Mouse (Mus musculus) inflammation-experienced regulatory T-cells, adult 6 months (primary cell): ENCODE results near the gene Xrn2. TPM values are rescaled to one million over a fixed set of nuclear protein-coding genes. Genes with fewer than 3 reads are reported as not detected.
A peak's percentile ranks its signal among the peaks of the same experiment; 100 is the strongest.

Experiments
- ATAC-seq: one replicate; pipeline ENCODE4 v1.8.0; 2017
- polyA plus RNA-seq, 3 experiments: library from polyadenylated mRNA; unstranded; fragments of 100-300 nt; shearing (Covaris generic); gene quantifications; one replicate each; pipeline ENCODE4 v1.2.1; 2017

Gene Xrn2
- polyA plus RNA-seq, 3 experiments from 2014 or later, result 165 to 218 (median 179) TPM

GRCm38 (mm10) chr2:147067480-147068246 is 54.9 kb downstream of the Xrn2 start:
- ATAC-seq, result no peak

- no peak for ATAC-seq
Measured at GRCm38 (mm10) chr2:147069077-147069476, 56.3 kb downstream of the Xrn2 start.

DNA sequence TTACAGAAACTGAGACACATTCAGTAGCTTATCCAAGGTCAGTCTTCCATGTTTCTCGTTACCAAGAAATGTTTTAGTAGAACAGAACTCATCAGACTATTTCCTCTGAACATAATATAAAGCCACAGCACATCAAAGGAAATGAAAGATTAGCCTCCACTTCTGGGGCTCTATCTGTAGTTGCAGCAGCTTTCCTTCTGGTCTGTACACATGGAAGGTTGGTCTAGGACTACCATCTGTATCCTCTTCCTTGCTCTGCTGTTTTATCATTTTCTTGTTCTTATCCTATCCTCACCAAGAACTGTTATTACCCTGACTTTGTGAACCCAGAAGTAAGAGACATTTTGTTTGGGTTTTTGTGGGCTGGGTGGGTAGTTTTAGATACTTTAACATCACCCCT is 57.5 kb downstream of the Xrn2 start:
- ATAC-seq, result no peak

DNA sequence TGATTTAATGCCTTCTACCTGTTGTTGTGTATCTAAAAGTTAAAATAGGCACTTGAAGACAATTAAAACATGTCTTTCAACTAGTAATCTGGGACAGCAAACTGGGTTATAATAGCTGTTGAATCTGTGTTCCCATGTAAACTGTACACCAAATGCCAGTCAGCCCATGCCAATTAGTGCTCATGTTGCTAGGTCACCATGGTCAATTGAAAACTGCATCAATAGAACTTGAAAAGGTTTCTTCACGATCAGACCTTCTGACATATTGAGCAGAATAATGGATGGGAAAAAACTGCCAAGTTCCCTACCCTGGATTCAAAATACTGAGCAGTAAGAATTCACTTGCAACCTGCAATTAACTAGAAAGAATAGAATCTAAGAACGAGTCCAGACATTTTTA is 61.2 kb downstream of the Xrn2 start:
- ATAC-seq, result no peak

DNA sequence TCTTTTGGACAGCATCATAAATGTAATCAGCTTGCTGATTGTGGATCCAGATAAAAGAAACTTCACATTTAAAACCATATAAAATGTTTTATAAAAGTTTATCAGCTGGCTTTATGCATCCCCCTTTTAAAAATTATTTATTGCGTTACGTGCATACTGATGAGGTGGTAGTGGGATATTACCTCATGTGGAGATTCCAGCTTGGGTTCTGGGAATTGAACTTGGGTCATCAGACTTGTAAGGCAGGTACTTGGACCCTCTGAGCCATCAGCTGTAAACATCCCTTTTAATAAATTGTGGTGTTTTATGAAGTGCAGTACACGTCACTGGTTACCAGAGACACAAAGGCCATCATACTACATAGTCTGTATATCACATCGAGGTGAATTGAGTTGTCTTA is 61.6 kb downstream of the Xrn2 start:
- ATAC-seq, result no peak

DNA sequence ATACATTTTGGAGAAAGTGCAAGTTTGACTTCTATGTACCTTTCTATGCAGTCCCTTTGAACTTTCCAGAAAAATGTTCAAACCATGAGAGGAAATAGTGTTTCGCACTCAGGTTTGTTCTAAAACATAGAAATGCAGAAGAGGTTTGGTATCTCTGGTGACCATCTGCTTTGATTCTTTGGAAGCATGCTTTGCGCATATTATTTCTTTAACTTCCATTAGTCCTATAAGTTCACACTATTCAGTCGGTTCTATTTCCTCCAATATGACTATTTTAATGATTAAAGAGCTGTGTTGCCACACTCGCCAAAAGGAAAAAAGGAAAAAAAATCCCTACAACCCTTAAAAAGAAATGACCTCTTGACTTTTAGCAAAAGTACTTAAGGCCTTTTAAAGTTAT is 69.6 kb downstream of the Xrn2 start:
- ATAC-seq, result no peak

DNA sequence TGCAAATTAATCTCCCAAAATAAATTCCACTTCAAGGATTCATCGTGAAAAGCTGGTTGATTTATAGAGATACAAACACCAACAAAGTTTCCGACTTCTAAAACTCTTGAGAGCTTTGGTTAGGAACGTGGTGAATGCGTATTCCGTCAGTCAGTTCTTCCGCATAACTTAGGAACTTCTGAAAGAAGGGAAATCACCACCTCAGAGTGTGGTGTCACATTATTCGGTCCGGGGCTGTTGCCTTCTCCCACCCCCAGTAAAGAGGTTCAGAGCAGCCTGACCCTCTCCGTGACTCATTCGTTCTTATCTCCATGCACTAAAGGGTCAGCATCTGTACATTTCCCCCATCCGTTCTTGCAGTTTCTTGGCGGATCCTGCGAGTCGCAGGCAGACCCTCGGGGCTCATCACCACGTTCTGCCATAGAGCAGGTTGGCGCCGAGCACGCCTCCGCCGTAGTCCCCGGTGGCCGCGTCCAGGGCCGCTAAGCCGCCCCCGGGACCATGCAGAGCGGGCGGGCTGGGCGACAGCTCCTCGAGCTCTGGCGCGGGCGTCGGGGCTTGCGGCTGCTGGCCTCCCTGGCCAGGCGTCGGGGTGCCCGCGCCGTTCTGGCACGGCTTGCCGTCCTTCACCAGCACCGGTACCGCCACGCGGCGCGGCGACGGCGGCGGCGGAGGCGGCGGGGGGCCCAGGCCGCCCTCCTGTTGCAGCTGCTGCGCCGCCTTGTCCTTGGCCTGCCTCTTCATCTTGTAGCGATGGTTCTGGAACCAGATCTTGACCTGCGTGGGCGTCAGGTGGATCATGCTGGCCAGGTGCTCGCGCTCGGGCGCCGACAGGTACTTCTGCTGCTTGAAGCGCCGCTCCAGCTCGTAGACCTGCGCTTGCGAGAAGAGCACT is 70.9 kb downstream of the Xrn2 start:
- ATAC-seq, result peak; percentile 47

- no peak for ATAC-seq
Measured at GRCm38 (mm10) chr2:147084366-147085071, 71.7 kb downstream of the Xrn2 start.

- peak; percentile 34 for ATAC-seq
Measured at GRCm38 (mm10) chr2:147085072-147085870, 72.5 kb downstream of the Xrn2 start, which contains the start of gene Nkx2-4. Gene Nkx2-4, minus strand, starts transcription at chr2:147085445.

DNA sequence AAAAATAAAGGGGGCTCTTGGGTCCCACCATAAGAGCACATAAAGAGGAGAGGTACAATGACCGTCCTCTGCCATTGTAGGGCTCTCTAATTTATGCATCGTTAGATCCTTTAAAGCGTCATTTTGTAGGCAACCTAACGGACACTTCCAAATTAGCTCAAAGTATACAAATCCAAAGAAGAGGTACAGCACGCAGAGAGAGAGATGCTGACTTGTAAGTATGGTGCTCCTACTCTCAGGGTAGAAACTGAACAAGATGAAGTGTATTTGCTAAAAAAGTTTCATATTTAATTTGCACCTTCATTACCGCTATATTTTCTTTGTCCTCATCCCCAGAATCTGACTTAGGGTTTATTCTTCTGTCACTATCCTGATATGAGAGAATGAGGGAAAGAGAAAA is 73.1 kb downstream of the Xrn2 start:
- ATAC-seq, result no peak

DNA sequence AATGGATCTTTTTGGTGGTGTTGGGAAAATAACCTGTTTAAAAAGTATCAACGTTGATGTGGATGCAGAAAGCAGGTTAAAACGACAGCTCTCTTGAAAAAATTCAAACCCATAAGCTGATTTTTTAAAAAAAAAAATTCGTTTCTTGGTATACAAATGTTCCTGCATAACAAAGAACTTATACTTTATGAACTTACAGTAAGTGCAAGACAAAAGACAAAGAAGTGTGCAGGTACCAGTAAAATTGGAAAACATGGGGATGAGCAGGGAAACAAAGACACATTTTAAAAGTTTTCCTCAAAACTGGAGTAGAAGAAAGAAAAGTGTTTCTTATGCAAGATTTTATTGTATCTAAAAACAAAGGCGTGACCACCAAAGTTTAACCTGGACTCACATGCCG is 73.6 kb downstream of the Xrn2 start:
- ATAC-seq, result no peak

GRCm38 (mm10) chr2:147119736-147120135 is 106.9 kb downstream of the Xrn2 start:
- ATAC-seq, result no peak

DNA sequence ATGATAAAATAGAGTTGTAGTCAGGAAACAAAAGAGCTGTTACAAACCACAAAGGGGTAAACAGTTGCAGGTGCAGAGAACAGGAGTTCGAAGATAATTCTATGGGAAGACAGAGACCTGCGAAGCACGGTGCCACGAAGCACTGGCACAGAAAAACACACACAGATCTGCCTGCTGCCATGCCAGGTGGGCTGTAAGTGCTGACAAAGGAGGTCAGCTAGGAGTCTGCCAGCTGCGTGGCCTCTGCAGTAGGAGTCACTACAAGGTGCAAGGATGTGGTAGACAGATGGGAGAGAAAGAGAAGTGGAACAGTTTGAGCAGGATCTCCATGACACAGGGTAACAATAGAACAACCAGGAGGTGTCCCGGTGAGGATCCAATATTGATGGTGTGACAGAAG is 114.6 kb downstream of the Xrn2 start:
- no peak for ATAC-seq

Other genes starting within 250 kb of the Xrn2 start
- gene Kiz, start 157.1 kb upstream of the Xrn2 start, polyA plus RNA-seq, result 10 to 100 TPM; 15.0 to 27.4 (median 22.9) TPM
- not detected for gene Nkx2-4, start 72.4 kb downstream of the Xrn2 start, polyA plus RNA-seq
- gene Nkx2-2, start 181.2 kb downstream of the Xrn2 start, polyA plus RNA-seq, result not detected